Mouse (Mus musculus) gastrocnemius, postnatal 10 days (tissue): Measurements from ENCODE around the gene Ilvbl. TPM values are rescaled to one million over a fixed set of nuclear protein-coding genes. Genes with fewer than 3 reads are reported as not detected.
"Not testable (repeated sequence)": the region's sequence is repeated elsewhere in the genome, so short reads cannot be mapped to it uniquely, and the experiment has no call there.

ENCODE experiments used
- DNase-seq: peaks from one replicate; pipeline ENCODE4 v3.0.0; 2021; ENCODE audit warnings: mixed read lengths
- long read RNA-seq, 2 experiments: library from polyadenylated mRNA; stranded (forward); transcript quantifications; one replicate each; pipeline ENCODE4 v2.0.0; 2021
- total RNA-seq, 2 experiments: library from RNA; stranded (reverse); gene quantifications; 2 replicates each; pipeline ENCODE4 v1.2.3; 2021

Gene Ilvbl
- total RNA-seq, result 10 to 100 TPM; 18.0 to 19.2 TPM
- long read RNA-seq, experiment 1, transcript Ilvbl-201 (16 exons, 2,329 nt), result major isoform, 15 of 49 reads
- long read RNA-seq, experiment 1, transcript Ilvbl-209 (15 exons, 2,233 nt), result minor isoform, 10 of 49 reads
- long read RNA-seq, experiment 1, partial matches to known transcripts, result 2 of 49 reads
- long read RNA-seq, experiment 1, other reads (novel, unspliced or antisense), result 21 of 49 reads
- long read RNA-seq, experiment 2, transcript Ilvbl-209 (15 exons, 2,233 nt), result minor isoform, 6 of 36 reads
- long read RNA-seq, experiment 2, transcript Ilvbl-201 (16 exons, 2,329 nt), result major isoform, 11 of 36 reads
- long read RNA-seq, experiment 2, partial matches to known transcripts, result 2 of 36 reads
- long read RNA-seq, experiment 2, other reads (novel, unspliced or antisense), result 16 of 36 reads

DNA sequence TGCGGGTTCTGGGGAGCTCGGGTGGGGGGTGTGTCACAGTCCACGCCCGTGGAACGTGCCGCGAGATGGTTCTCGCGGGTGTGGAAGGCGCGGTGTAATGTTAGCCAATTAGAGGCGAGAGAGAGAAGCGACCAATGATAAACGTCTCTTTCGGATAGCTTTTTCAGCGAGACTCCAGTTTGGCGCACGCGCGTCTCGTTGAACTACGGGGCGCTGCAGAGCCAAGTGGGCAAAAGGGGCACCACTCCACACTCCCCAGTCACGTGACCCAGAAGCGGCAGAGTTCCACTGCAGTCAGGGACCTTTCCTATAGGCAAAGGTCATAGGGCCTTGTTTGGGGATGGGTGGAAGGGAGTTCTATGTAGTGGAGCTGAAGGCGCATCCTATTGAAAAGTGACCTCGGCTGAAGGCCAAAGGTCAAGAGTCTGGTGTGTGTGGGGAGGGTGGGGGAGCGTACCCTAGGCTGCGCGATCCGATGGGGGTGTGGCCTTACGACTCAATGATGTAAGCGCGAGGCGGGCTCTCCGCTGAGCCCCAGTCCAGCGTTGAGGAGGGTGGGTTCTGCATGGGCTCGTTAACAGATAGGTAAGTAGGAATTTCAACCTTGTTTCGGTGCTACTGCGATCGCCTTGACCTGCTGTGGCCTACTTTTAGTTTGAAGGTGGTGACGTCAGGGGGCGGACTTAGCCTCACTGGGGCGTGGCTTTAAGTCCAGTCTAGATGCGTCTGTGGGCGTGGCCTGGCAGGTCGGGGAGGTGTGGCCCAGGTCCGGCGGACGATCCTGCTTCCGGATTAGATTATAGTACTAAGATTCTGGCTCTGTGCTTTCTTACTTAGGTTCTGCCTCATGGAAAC is at the start of gene Ilvbl:
Gene Ilvbl, plus strand, starts transcription at position 97 of the 855 bp plus-strand sequence.
- peak; percentile 91 for DNase-seq

DNA sequence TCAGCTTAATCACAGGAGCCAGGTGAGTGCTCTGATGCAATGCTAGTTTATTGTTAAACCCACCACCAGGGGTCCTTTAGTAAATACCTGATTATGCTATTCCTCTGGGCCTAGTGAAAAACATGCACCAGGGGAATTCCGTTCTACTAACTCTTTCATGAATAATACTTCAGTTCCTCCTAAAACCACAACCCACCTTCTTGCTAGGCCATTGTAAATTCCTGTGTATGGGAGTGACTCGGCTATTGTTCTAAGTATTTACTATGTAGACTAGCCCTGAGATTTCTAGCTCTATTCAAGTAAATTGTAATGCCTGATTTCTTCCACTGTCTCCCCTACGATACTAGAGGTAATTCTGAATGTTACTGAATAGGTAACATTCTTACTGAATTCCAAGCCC is 49.1 kb upstream of the Ilvbl start:
- not testable (repeated sequence) for DNase-seq

DNA sequence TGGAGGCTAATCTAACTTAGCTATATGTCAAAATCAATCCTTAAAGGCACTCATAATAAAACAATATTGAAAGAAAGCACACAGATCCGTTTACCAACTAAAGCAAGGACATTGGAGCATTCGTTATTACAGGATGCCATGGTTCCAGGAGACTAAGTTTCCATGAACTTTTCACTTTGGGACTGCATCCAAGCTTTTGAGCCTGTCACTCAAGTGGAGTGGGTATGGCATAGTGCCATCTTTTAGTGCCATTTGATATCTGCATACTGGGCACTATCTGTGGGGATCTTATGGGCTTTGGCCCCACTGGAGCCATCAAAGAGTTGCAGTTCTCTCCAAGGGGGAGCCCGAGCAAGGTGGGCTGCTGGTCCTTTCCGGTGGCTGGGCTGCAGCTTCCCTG is 48.6 kb upstream of the Ilvbl start:
- no peak for DNase-seq

DNA sequence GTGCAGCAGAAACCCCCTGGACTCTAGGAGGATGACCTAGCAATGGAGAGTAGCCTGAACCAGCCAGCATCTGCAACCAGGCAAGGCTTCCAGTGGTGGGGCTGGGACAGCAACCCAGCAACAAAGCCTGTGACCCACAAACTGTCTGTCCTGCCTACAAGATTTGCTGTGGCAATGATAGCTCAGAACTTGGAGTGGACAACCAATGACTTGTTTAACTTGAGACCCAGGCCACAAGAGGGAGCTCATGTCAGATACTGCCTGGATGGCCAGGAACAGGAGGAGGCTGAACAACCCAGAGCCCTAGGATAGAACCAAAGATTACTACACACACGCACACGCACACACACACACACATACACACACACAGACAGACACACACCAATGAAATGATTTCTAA is 33.2 kb upstream of the Ilvbl start:
- DNase-seq, result no peak

DNA sequence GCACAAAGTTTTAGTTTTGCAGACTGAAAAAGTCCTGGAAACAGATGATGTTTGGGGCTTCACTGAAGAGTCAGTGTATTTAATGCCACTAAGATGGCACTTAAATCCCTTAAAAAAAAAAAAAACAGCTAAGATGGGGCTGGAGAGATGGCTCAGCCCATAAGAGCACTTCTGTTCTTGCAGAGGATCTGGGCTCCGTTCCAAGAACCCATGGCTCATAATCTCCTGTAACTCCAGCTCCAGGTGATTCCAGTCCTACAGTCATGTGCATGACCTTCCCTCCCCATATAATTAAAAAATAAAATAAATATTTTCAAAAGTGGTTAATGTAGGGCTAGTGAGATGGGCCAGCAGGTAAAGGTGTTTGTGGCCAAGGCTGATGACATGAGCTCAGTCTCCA is 9.1 kb upstream of the Ilvbl start:
- DNase-seq, result no peak

DNA sequence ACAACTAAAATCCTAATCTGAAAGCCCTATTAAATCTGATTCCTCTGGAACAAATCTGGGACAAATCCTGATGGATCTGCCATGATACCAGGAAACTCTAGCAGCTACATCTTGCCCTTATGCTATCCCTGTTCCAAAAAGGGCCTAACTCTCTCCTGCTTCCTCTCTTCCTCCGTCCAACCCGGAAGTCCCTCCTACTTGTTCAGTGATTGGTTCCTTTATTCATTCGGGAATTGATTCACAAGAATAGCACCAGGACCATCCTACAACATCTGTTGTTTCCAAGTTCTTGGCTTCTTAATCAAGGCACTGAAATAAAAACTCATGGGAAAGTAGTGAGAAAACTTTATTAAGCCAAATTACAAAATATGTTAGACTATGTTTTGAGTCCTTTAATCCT is 5.0 kb upstream of the Ilvbl start:
- DNase-seq, result no peak

DNA sequence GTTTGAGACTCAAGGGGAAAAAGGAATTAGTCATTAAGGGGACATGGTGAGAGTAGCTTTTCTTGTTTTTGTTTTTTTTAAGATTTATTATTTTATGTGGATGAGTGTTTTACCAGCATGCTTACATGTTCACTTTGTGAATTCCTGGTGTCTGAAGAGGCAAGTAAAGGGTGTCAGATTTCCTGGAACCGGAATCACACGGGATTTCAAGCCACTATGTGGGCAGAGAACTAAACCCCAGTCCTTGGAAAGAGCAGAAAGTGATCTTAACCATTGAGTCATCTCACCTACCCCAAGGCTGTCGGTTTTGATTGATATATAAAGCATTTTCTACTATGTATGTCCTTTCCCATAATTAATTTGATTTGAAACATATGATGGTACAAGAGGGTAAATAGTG is 4.5 kb upstream of the Ilvbl start:
- no peak for DNase-seq

DNA sequence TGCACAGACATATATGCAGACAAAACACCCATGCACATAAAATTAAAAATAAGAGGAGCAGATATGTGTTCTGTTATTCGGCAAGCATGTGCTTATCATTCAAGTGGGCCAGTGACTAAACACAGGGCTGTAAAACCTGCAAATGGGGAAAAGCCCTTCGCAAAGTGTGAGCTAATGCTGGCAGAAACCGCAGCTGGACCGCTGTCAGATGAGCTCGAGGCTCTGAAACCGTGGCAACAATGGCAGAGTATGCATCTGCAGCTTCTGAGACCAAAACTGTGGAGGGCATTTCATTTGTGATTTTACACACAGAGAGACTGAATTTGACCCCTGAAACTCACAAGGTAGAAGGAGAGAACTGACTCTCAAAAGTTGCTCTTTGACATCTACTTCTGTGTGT is 3.7 kb upstream of the Ilvbl start:
- DNase-seq, result peak; percentile 26

DNA sequence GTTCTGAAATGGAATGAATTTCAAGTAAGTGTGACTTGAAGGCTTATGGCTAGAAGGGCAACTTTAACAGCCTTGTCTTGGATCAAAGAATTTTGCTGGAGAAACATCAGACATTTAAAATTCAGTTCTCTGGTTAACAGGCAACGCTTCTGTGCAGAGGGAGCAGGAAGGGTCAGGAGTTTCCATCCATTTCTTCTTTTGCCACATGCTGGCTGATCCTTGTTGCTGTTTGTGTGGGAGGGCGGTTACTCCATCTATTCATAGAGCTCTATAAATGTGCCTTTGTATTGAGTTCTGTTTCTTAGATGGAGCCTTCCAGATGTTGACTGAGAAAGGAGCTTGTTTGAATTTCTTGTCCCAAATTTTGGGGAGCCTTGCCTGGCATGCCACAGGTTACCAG is 3.2 kb upstream of the Ilvbl start:
- no peak for DNase-seq

DNA sequence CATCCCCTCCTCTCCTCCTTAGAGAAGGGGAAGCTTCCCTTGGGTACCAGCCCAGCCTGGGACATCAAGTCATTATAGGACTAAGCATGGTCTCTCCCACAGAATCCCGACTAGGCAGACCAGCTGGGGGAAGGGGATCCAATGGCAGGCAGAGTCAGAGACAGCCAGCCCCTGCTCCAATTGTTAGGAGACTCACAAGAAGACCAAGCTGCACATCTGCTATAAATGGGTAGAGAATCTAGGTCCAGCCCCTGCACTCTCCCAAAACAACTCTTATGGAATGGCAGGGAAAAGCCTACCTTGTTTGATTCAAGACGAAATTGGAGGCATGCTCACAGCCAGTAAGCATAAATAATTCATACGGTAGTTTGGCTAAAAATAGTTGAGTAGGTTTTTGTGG is 920 bp upstream of the Ilvbl start:
- DNase-seq, result no peak

DNA sequence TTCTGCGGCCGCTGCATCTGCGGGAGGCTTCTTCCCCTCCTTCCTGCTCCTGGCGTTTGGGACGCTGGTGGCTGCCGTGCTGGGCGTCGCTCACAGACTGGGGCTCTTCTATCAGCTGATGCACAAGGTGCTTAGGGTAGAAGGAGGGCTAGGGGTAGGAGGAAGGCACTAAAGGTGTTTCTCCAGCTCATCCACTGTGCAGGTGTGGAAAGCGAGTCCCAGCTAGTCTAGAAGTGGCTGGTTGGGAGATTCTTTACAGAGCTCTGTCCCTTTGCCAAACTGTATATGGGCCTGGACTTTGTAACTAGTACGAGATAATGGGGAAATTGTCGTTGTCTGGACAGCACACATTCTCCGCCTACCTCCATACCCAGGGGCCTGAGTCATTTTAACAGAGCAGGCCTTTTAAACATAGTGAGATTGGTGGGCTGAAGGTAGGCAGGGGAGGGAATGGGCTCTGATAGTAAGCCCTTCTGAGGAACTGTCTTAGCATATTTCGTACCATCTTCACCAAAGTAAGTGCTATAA is 1.0 kb downstream of the Ilvbl start:
- no peak for DNase-seq

DNA sequence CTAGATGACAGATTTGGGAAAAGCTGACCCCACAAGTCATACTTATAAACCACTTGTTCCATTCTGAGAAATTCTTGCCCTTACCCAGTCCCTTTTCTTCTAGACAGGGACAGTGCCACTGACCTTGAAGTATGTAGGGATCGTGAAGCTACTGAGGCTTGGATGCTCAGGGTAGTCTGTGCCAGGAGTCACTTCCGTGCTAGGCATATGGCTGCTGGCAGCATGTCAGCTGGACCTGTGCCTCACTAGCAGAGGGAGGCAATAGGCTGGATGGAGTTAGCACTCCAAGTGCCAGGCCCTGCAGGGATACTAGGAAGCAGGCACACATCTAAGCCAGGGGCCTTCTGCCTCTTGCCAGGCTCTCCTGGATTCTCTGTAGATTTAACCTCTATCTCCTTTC is 1.5 kb downstream of the Ilvbl start:
- peak; percentile 31 for DNase-seq

DNA sequence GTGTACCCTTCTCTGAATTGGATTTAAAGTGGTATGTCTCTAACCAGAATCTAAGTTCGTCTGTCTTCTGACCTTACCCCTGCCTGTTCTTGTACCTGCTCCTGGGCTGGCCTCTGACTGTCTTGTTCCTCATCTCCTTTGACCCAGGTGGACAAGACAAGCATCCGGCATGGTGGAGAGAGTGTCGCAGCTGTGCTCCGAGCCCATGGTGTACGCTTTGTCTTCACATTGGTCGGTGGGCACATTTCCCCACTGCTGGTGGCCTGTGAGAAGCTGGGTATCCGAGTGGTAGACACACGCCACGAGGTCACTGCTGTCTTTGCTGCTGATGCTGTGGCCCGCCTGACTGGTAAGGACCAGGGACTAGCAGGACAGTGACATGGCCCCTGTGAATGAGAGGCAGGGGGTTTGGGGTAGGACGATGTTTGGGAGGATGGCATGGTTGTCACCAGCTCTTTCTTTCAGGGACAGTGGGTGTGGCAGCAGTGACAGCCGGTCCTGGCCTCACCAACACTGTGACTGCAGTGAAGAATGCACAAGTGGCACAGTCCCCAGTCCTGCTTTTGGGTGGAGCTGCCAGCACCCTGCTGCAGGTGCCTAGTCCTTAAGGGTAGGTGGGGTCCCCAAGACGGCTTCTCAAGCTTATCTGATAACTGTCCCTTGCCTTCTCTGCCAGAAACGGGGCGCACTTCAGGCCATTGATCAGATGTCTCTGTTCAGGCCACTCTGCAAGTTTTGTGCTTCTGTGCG is 2.5 kb downstream of the Ilvbl start:
- no peak for DNase-seq

DNA sequence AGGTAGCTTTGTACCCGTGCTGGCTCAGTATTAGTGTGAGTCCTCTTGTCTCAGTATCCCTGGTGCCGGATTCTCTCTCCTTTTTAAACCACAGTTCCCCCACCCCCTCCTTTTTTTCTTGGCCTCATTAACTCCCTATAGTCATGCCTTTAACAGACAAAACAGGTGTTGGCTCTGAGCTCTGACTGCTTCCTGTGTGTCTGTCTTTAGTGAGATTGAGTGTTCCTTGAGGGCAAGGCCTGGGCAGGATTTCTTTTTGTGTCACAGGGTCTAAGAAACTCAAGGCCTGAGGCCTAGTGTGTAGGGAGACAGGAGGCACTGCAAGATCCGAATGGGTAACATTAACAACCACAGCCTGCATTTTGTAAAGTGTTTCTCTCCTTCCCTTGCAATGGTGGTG is 4.1 kb downstream of the Ilvbl start:
- no peak for DNase-seq

DNA sequence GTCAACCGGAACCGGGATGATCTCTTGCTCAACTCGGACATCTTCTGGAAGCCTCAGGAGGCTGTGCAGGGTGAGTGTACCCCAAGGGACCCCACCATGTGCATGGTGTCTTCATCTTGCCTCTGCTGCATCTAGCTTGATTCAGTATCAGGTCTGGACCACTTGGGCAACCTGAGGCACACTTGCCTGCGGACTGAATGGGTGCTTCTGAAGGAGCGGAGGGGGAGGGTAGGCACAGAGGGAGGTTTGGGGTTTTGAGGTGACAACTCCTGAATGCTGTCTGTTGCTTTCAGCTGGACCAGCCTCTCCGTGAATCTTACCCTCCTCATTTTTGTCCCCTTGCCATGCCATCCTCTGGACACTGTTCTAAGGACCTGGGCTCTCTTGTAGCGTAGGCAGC is 7.0 kb downstream of the Ilvbl start:
- no peak for DNase-seq

DNA sequence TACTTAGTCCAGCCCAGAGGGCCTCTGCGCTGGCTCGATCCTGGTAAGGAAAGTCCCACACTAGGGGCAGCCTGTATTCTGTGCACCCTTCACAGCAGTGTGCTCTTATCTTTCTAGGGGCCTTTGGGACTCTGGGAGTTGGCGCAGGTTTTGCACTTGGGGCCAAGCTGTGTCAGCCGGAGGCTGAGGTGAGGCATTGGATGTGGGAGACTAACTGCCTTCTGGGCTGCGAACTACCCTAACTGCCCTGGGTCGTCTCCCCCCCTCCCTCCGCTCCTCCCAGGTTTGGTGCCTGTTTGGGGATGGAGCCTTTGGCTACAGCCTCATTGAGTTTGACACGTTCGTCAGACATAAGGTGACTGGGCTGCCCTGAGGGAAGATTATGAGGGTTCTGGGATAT is 9.2 kb downstream of the Ilvbl start:
- no peak for DNase-seq

DNA sequence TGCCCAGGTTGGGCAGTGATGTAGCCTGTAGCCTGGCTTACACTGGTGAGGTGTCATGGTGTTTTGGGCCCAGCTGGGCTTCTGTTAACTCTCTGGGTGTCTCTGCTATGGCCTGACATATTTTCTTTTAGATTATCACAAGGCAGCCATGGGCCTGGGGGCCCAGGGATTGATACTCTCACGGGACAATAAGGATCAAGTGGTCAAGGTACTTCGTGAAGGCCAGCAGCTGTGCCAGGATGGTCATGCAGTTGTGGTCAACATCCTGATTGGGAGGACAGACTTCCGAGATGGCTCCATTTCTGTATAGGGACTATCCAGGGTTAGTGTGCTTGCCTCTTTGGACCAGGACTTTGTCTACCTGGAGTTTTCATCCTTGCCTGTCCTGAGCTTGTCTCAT is 9.8 kb downstream of the Ilvbl start:
- no peak for DNase-seq

DNA sequence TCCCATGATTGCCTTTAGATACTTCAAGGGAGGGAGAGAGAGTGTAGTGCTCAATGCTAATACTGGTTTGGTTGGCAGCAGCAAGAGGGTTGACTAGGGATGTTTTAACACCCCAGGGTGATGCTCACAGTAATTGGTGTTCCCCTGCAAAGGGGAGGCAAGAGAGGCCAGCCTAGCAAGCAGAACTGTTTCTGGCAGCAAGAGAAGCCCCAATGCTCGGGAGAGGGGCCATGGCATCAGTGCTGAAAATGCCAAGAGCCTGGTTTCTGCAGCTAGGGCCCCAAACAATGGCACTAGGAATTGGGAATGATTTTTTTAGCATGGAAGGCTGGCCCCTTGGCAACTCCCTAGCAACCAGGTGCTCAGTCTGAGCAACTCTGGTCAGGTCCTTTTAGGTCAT is 10.8 kb downstream of the Ilvbl start:
- DNase-seq, result no peak

DNA sequence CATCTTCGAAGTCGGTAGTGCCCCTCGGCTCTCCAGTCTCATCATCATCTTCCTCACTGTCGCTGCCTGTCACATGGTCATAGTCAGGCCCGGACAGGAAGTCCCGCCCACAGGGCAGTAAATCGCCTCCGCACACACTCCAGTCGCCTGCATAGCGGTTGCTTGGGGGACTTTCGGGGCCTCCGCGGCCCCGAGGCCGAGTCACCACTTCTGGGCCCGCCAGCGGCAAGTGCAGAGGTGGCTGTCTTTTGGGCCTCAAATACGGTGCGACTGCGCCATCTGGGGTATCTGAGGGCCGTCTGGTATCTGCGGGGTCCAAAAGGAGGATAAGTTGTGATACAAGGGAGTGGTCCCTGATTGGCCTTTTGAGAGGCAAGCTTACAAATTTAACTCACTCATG is 11.5 kb downstream of the Ilvbl start:
- DNase-seq, result no peak

DNA sequence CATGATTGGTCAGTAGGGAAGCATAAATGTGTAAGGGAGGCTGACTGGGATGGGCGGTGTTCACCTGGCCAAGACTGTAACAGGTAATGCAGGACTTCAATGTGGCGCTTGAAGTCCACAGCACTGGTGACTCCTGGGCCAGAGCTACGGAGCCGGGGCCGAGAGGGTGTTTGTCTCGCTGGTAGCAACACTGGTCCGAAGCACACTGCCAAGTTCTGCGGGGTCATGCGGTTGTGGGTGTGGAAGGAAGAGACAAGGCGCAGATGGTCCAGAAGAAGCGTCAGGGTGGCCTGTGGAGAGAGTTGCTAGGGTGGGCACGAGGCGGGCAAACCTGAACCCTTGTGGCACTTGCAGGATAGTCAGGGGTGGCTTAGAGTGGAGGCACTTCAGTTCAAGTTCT is 11.9 kb downstream of the Ilvbl start:
- no peak for DNase-seq

DNA sequence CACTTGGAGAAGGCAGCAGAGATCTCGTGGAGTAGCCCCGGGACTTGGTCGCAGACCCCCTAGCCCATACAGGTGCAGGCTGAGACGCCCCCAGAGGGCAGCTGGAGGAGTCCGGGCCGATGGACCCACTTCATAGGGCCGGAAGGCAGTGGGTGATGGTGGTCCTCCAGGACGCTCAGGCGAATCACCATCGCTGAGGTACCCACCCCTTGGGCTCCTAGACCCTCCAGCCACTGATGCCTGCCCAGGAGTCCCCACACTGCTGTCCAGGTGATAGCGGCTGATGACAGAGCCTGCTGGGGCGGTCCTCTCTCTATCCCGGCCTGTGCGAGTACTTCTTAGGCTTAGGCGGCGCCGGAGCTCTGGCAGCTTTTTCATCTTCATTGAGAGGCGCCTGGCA is 15.1 kb downstream of the Ilvbl start:
- DNase-seq, result no peak

DNA sequence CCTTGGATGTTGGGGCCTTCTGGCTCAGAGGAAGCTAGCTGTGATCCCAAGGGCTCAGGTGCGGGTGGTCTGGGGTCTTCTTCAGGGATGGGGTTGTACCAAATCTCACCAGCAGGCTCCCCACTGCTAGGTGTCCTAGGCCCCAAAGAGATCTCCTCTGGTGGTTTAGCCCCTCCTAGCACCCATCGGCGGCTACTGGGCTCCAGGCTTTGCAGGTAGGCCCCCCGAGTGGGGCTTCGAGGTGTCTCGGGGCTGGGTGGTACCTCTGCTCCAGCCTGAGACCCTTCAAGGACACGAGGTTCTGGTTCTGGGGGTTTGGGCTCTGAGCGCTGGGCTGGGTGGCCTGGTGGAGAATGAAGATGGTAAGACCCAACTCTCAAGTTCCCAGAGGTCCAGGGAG is 15.8 kb downstream of the Ilvbl start:
- DNase-seq, result peak; percentile 11

DNA sequence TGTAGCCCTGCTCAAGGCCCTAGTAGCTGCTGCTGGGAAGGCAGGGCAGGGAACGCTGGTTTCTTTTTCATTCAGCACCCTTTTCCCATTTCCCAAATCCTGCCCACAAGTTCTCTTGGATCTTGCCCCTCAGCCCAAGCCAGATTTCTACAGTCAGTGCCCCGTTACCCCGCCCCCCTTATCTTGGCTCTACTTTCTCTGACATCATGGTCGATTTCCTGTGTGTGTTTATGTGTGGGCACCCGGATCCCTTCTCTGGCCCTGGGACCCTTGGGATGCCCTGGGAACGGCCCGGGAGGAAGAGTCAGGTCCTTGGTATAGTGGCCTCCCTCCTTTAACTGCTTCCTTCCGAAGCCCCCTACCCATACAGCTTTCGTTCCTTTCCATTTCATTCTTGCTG is 16.6 kb downstream of the Ilvbl start:
- DNase-seq, result no peak
